Mouse (Mus musculus) kidney, embryonic 16.5 days (tissue): ENCODE results near the gene Tff3. TPM values are rescaled to one million over a fixed set of nuclear protein-coding genes. Genes with fewer than 3 reads are reported as not detected.

Source experiments
- ATAC-seq: fragments of 200-750 bp; cut with Nextera tagmentation; 2 replicates; pipeline ENCODE4 v1.8.0; 2017; ENCODE audit warnings: moderate TSS enrichment; ENCODE audit not compliant: low FRiP score, low TSS enrichment
- H3K27ac ChIP-seq: fragments of 300-500 bp; sonication (generic); 2 replicates; pipeline ENCODE4 v1.5.1; 2014; ENCODE audit warnings: low read length
- H3K27me3 ChIP-seq: fragments of 300-500 bp; sonication (generic); 2 replicates; pipeline ENCODE4 v1.6.1; 2014; ENCODE audit warnings: low read length, control low read depth, mixed read lengths; ENCODE audit not compliant: insufficient read depth
- H3K36me3 ChIP-seq: fragments of 300-500 bp; sonication (generic); 2 replicates; pipeline ENCODE4 v1.6.1; 2014; ENCODE audit warnings: low read length, control low read depth, mixed read lengths; ENCODE audit not compliant: insufficient read depth
- H3K4me1 ChIP-seq: fragments of 300-500 bp; sonication (generic); 2 replicates; pipeline ENCODE4 v1.6.1; 2014; ENCODE audit warnings: low read length, control low read depth, mixed read lengths; ENCODE audit not compliant: insufficient read depth
- H3K4me2 ChIP-seq: fragments of 300-500 bp; sonication (generic); replicated peaks from 2 replicates; pipeline ENCODE4 v1.6.1; 2014; ENCODE audit warnings: low read depth, low read length
- H3K4me3 ChIP-seq: fragments of 300-500 bp; sonication (generic); 2 replicates; pipeline ENCODE4 v1.5.1; 2014; ENCODE audit warnings: mild to moderate bottlenecking, low read length
- H3K9ac ChIP-seq: fragments of 300-500 bp; sonication (generic); replicated peaks from 2 replicates; pipeline ENCODE4 v1.6.1; 2014; ENCODE audit warnings: low read length
- H3K9me3 ChIP-seq: fragments of 300-500 bp; sonication (generic); 2 replicates; pipeline ENCODE4 v1.6.1; 2016; ENCODE audit warnings: low read length, control low read depth
- WGBS: fragments of 180-500 bp; shearing (Covaris S2); extraction: QIAGEN DNeasy Blood & Tissue Kit; methylation state at CpG from one replicate; pipeline ENCODE4 v1.1.7; 2014; 5-methylcytosine and 5-hydroxymethylcytosine counted together
- polyA plus RNA-seq: library from polyadenylated mRNA; unstranded; fragments of >200 nt; fragmentation: Nextera tagmentation; extraction: Ambion mirVana; gene quantifications from 2 replicates; pipeline ENCODE4 v1.2.1, GENCODE M21; 2015

Tff3 gene
- polyA plus RNA-seq: 0.36 and 0.41 TPM in 2 replicates

- WGBS: 17% methylated on average over 2 of the region's 2 CpGs
- peaks cover 7% of the 10 kb centered on the region; the same call in 1 of the 2 replicates for H3K4me1 ChIP-seq
- no peaks in the 10 kb centered on the region for H3K9me3 ChIP-seq
- no peak for ATAC-seq
- no peaks in the 10 kb centered on the region for H3K36me3 ChIP-seq
- no peak within 1 kb of the TSS for H3K4me3 ChIP-seq
- no peak within 1 kb of the TSS for H3K9ac ChIP-seq
- no peak within 1 kb of the TSS for H3K27ac ChIP-seq
- no peak within 1 kb of the TSS for H3K4me2 ChIP-seq
- no peaks in the 10 kb centered on the region for H3K27me3 ChIP-seq
Measured at GRCm38 (mm10) chr17:31129452-31129851, at the start of gene Tff3. Tff3 (minus strand) TSS chr17:31129646.

DNA sequence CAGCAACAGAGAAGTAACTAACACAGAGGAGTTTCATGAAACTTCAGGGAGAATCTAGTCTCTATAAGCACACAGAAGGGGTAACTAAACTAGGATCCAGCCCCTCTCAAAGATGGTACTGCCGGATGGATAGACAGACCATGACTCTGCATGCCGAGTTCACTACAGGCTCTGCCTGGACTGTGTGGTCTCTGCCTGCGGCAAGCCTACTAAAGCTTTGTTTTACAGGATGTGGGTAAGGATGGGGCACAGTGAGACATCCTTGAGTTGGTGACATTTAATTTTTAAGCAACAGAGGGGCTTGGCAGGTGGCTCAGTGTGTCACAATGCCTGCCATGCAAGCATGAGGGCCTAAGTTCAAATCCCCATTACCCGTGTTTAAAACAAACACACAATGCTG, 46.9 kb upstream of the Tff3 start:
- Histone ChIP-seq H3K4me1 (no peaks in the 10 kb centered on the region), H3K36me3 (no peaks in the 10 kb centered on the region), H3K27ac (no peak overlapping the region), H3K9me3 (no peaks in the 10 kb centered on the region), H3K4me3 (no peak overlapping the region), H3K27me3 (no peaks in the 10 kb centered on the region), H3K4me2 (no peak overlapping the region), H3K9ac (no peak overlapping the region)
- 86% methylated on average over 4 of the region's 4 CpGs for WGBS
- no peak for ATAC-seq

DNA sequence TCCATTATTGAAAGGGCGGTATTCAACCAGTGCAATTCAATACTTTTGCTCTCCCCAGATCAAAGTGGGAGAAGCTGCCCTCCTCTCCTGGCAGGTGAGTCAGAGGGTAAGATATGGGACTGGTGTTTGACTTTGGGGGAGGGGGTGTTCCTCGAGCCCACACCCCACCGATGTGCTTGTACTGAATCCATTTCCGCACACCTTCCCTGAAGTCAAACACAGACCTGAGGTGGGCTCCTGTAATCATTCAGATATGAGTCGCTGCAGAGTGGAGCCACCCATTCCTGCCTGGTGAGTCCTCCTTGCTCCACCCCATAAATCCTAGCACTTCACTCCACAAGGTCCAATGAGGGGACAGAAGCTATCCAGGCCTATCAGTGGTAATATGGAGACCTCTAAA, 40.4 kb upstream of the Tff3 start:
- no peak overlapping the region for H3K4me2 ChIP-seq
- 76% methylated on average over 5 of the region's 5 CpGs for WGBS

DNA sequence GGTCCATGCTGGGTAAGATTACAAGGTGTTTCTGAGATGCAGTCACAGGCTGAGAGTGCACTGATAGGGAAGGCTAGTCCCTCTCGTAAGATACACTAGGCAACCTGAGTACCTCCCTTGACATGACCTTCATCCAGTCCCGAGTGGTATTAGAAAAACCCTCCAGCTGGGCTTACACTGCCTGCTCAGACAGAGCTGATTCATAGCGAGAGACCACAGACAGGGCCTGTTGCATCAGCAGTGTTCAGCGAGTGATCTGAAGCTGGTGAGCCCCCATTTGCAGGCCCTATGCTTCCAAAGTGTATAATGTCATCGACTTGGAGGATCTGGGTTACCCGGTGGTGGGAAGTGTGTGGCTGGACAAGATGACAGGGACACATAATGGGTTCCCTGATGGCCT, 35.7 kb upstream of the Tff3 start, which contains the start of gene Tff1:
Gene Tff1, minus strand, starts transcription at position 151 of the 400 bp plus-strand sequence.
- WGBS: 85% methylated on average over 6 of the region's 6 CpGs
- Histone ChIP-seq H3K27me3 (no peaks in the 10 kb centered on the region), H3K27ac (no peak within 1 kb of the TSS), H3K4me2 (no peak within 1 kb of the TSS), H3K4me1 (no peaks in the 10 kb centered on the region), H3K36me3 (no peaks in the 10 kb centered on the region), H3K9ac (no peak within 1 kb of the TSS), H3K9me3 (no peaks in the 10 kb centered on the region), H3K4me3 (no peak within 1 kb of the TSS)
- no peak for ATAC-seq

More for the DNA sequence above, 40.4 kb upstream of the Tff3 start:
- no peak overlapping the region for H3K27ac ChIP-seq
- no peaks in the 10 kb centered on the region for H3K27me3 ChIP-seq
- H3K4me1 ChIP-seq: no peaks in the 10 kb centered on the region
- H3K9ac ChIP-seq: no peak overlapping the region
- no peaks in the 10 kb centered on the region for H3K9me3 ChIP-seq
- H3K4me3 ChIP-seq: no peak overlapping the region
- ATAC-seq: no peak
- H3K36me3 ChIP-seq: no peaks in the 10 kb centered on the region

GRCm38 (mm10) chr17:31163821-31164220, 34.4 kb upstream of the Tff3 start:
- 71% methylated on average over 2 of the region's 2 CpGs for WGBS
- no peak overlapping the region for H3K9ac ChIP-seq
- H3K27ac ChIP-seq: no peak overlapping the region
- no peak overlapping the region for H3K4me3 ChIP-seq
- no peaks in the 10 kb centered on the region for H3K27me3 ChIP-seq
- no peaks in the 10 kb centered on the region for H3K9me3 ChIP-seq
- no peak overlapping the region for H3K4me2 ChIP-seq
- no peaks in the 10 kb centered on the region for H3K4me1 ChIP-seq
- no peak for ATAC-seq
- H3K36me3 ChIP-seq: no peaks in the 10 kb centered on the region

DNA sequence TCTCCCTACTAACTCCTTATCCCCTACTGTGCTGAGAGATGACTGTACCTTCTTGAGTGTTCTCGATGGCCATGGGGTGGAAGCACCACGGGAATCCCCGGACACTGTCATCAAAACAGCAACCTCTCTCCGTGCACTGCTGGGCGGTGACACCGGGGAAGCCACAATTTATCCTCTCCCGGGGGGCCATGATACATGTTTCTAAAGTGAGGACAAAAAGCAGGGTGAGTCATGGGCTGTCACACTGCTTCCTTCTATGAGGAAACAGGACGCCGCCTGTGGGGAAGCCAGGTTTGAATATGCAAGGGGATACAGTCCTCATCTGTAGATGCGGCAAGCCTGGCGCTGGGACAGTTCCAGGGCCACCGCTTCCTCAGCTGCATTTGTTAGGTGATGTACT, 33.2 kb upstream of the Tff3 start:
- Histone ChIP-seq H3K9ac (no peak overlapping the region), H3K4me2 (no peak overlapping the region), H3K9me3 (no peaks in the 10 kb centered on the region), H3K36me3 (no peaks in the 10 kb centered on the region), H3K27ac (no peak overlapping the region), H3K4me3 (no peak overlapping the region), H3K4me1 (no peaks in the 10 kb centered on the region), H3K27me3 (no peaks in the 10 kb centered on the region)
- ATAC-seq: no peak
- WGBS: 83% methylated on average over 12 of the region's 12 CpGs

- Histone ChIP-seq H3K9me3 (no peaks in the 10 kb centered on the region), H3K27ac (no peak overlapping the region; the same call in 1 of the 2 replicates), H3K4me2 (no peak overlapping the region), H3K36me3 (no peaks in the 10 kb centered on the region), H3K9ac (no peak overlapping the region), H3K27me3 (no peaks in the 10 kb centered on the region), H3K4me3 (no peak overlapping the region), H3K4me1 (no peaks in the 10 kb centered on the region)
- ATAC-seq: no peak
- WGBS: 71% methylated on average over 4 of the region's 4 CpGs
Measured at GRCm38 (mm10) chr17:31160291-31160690, 30.8 kb upstream of the Tff3 start.

DNA sequence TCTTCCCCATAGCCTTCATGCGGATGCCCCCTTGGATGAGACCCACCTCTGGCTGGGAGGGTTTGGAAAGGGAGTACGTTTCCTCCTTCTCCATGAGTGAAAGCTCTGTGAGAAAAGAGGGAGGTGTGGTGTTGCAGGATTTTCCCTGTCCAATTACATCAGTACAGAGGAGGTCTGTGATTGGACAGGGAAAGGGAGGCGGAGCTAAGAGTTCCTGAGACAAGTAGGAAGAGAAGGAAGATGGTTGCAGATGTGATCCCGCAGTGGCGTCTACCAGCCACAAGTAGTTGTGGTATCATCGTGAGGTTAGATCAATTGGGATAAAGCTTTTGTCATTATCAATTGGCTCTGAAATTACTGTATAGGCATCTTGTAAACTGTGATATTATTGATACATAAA, 28.5 kb upstream of the Tff3 start:
- Histone ChIP-seq H3K4me3 (no peak overlapping the region), H3K9ac (no peak overlapping the region), H3K9me3 (no peaks in the 10 kb centered on the region), H3K36me3 (no peaks in the 10 kb centered on the region), H3K4me2 (no peak overlapping the region), H3K4me1 (0 out of 2 replicates have a peak, but pooled peaks cover 5% of the 10 kb centered on the region), H3K27ac (no peak overlapping the region), H3K27me3 (no peaks in the 10 kb centered on the region)
- WGBS: 78% methylated on average over 6 of the region's 6 CpGs
- ATAC-seq: no peak

DNA sequence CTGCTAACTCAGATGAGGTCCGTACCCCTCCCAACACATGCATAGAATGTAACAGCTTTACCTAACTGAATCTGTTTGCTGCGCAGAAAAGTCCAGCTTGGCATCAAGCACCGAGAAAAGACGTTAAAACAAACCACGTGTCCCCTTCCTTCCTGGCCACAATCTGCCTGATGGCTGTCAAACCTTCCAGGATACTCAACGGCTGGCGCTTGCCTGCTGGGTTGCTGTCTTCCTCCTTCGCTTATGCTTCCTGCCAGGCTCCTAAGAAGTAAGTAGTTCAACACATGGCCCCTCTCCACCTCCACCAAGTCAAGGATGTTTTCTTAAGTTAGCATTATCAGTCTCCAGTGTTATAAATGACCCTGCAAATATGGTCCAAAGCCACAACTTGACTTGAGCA, 24.3 kb upstream of the Tff3 start:
- no peaks in the 10 kb centered on the region for H3K27me3 ChIP-seq
- no peak overlapping the region for H3K27ac ChIP-seq
- ATAC-seq: no peak

DNA sequence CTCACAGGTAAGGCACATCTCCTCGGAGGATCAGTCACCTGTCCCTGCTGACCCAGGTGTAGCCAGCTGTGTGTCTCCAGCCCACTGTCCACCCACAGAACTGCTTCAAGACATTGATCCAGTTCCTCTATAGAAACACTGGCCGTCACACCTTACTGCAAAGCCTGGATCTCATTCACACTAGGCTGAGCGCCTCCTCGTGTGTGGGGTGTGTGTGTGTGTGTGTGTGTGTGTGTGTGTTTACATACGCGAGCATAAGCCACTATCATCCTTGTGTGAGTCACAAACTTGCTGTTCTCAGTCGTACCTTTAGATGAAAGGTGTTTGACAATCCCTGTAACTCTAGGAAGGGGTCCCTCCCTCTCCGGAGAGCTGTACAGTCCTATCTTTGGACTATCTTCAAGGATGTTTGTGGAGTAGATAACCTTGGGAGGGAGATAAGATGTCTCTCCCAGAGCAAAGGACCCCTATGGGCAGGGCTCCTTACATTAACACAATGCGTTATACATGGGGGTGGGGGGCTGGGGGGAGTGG, 23.6 kb upstream of the Tff3 start:
- peak overlapping the region; percentile 7; the same call in 1 of the 2 replicates for H3K4me3 ChIP-seq
- no peaks in the 10 kb centered on the region for H3K36me3 ChIP-seq
- ATAC-seq: no peak; the same call in 1 of the 2 replicates
- H3K9ac ChIP-seq: 0 out of 2 replicates have a peak overlapping the region, but pooled peaks have one; percentile 40
- H3K27ac ChIP-seq: peak overlapping the region; percentile 77
- no peaks in the 10 kb centered on the region for H3K27me3 ChIP-seq
- WGBS: 72% methylated on average over 9 of the region's 9 CpGs
- H3K9me3 ChIP-seq: no peaks in the 10 kb centered on the region
- 0 out of 2 replicates have a peak, but pooled peaks cover 5% of the 10 kb centered on the region for H3K4me1 ChIP-seq
- H3K4me2 ChIP-seq: peak overlapping the region; percentile 33

More for the DNA sequence above, 24.3 kb upstream of the Tff3 start:
- Histone ChIP-seq H3K9me3 (no peaks in the 10 kb centered on the region), H3K4me1 (0 out of 2 replicates have a peak, but pooled peaks cover 5% of the 10 kb centered on the region), H3K4me2 (0 out of 2 replicates have a peak overlapping the region, but pooled peaks have one; percentile 1), H3K4me3 (no peak overlapping the region), H3K36me3 (no peaks in the 10 kb centered on the region), H3K9ac (no peak overlapping the region)
- WGBS: 63% methylated on average over 8 of the region's 8 CpGs
